In the genomic region with DNA sequence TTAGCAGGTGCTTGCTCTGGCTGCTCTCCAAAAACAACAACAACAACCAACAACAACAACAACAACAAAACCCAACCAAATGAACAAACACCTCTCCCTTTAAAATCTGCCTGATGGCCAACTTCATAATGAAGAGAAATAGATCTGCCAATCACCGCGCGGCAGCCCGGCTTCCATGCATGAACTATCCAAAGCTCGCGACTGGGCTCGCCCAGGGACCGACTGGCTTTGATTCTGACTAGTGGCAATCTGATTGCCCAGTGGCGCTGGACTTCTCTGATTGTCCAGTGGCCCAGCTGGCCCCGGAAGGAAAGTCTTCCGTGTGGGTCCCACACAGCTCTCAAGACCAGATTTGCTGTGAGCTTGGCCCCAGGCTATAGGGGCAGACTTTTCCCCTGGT, we compare ENCODE assay signal across 8 mouse cellular contexts. TPM values are rescaled to one million over a fixed set of nuclear protein-coding genes. Genes with fewer than 3 reads are reported as not detected.
A peak's percentile ranks its signal among the peaks of the same experiment; 100 is the strongest.
DNase-seq lines count a peak whose midpoint lies in the region; ATAC-seq and TF ChIP-seq lines count a peak whose summit lies in the region.

No protein-coding gene starts in this region.

- no peak overlapping the region for H3K27ac ChIP-seq in heart, embryonic 11.5 days (ENCODE audit: low read depth, low read length)
- H3K27ac ChIP-seq in brown adipose tissue, adult 24 weeks (replicated peaks; ENCODE audit: low read depth, low read length), result no peak overlapping the region
- no peak overlapping the region for H3K27ac ChIP-seq in heart, embryonic 12.5 days (ENCODE audit: poor library complexity, severe bottlenecking)
- H3K27ac ChIP-seq in kidney, postnatal 0 days, result peak overlapping the region; percentile 44; the same call in 1 of the 2 replicates
- H3K27ac ChIP-seq in stomach, embryonic 16.5 days (ENCODE audit: low read length), result peak overlapping the region; percentile 38

- H3K4me3 ChIP-seq in heart, embryonic 11.5 days (ENCODE audit: low read depth, low read length), result peak overlapping the region; percentile 42
- H3K4me3 ChIP-seq in brown adipose tissue, adult 24 weeks (ENCODE audit: insufficient read depth, low read depth, low read length), result peak overlapping the region; percentile 47
- peak overlapping the region; percentile 52 for H3K4me3 ChIP-seq in heart, embryonic 12.5 days
- peak overlapping the region; percentile 47 for H3K4me3 ChIP-seq in kidney, postnatal 0 days (replicated peaks; ENCODE audit: low read depth, low read length)
- H3K4me3 ChIP-seq in stomach, embryonic 16.5 days (replicated peaks; ENCODE audit: low read length), result peak overlapping the region; percentile 64

- peaks cover 44% of the 10 kb centered on the region for H3K27me3 ChIP-seq in heart, embryonic 11.5 days (ENCODE audit: control insufficient read depth, insufficient read depth, low read length)
- H3K27me3 ChIP-seq in heart, embryonic 12.5 days (replicated peaks), result peaks cover 78% of the 10 kb centered on the region
- H3K27me3 ChIP-seq in kidney, postnatal 0 days (ENCODE audit: insufficient read depth, low read length), result peaks cover 11% of the 10 kb centered on the region; the same call in 1 of the 2 replicates
- H3K27me3 ChIP-seq in stomach, embryonic 16.5 days (ENCODE audit: control insufficient read depth, insufficient read depth, low read length), result no peaks in the 10 kb centered on the region

- peak overlapping the region; percentile 78 for H3K4me2 ChIP-seq in heart, embryonic 11.5 days
- peak overlapping the region; percentile 92 for H3K4me2 ChIP-seq in heart, embryonic 12.5 days
- peak overlapping the region; percentile 92 for H3K4me2 ChIP-seq in kidney, postnatal 0 days (ENCODE audit: low read length)
- peak overlapping the region; percentile 100 for H3K4me2 ChIP-seq in stomach, embryonic 16.5 days (ENCODE audit: low read depth, low read length)

- H3K9ac ChIP-seq in heart, embryonic 11.5 days (ENCODE audit: low read depth, low read length), result no peak overlapping the region; the same call in 1 of the 2 replicates
- peak overlapping the region; percentile 63 for H3K9ac ChIP-seq in heart, embryonic 12.5 days
- peak overlapping the region; percentile 59 for H3K9ac ChIP-seq in kidney, postnatal 0 days (ENCODE audit: low read depth, low read length)
- peak overlapping the region; percentile 62 for H3K9ac ChIP-seq in stomach, embryonic 16.5 days (ENCODE audit: low read length)

- H3K4me1 ChIP-seq in heart, embryonic 11.5 days (ENCODE audit: control insufficient read depth, insufficient read depth, low read length), result no peaks in the 10 kb centered on the region
- H3K4me1 ChIP-seq in brown adipose tissue, adult 24 weeks (ENCODE audit: control insufficient read depth, insufficient read depth, insufficient read length, low read length), result peaks cover 2% of the 10 kb centered on the region; the same call in 1 of the 2 replicates
- H3K4me1 ChIP-seq in heart, embryonic 12.5 days (replicated peaks), result peaks cover 18% of the 10 kb centered on the region
- H3K4me1 ChIP-seq in kidney, postnatal 0 days (replicated peaks; ENCODE audit: insufficient read depth, low read length), result 0 out of 2 replicates have a peak, but pooled peaks cover 4% of the 10 kb centered on the region
- H3K4me1 ChIP-seq in stomach, embryonic 16.5 days (ENCODE audit: control insufficient read depth, insufficient read depth, low read length), result peaks cover 17% of the 10 kb centered on the region

- 6% methylated on average over 11 of the region's 11 CpGs for WGBS in heart, embryonic 11.5 days (ENCODE audit: insufficient replicate concordance)
- 2% methylated on average over 11 of the region's 11 CpGs for WGBS in heart, embryonic 12.5 days
- WGBS in kidney, postnatal 0 days, result 0% methylated on average over 11 of the region's 11 CpGs
- WGBS in stomach, embryonic 16.5 days, result 2% methylated on average over 11 of the region's 11 CpGs

- ATAC-seq in heart, embryonic 11.5 days (replicated peaks; ENCODE audit: insufficient number of reproducible peaks, low FRiP score, low TSS enrichment), result peak; percentile 1; the same call in 1 of the 2 replicates
- no peak for ATAC-seq in heart, embryonic 12.5 days (ENCODE audit: insufficient number of reproducible peaks, low FRiP score)
- ATAC-seq in kidney, postnatal 0 days (replicated peaks; ENCODE audit: low FRiP score, low read depth), result peak; percentile 31; the same call in 1 of the 2 replicates
- ATAC-seq in stomach, embryonic 16.5 days (ENCODE audit: insufficient read depth, low FRiP score), result no peak; the same call in 1 of the 2 replicates

- H3K36me3 ChIP-seq in heart, embryonic 11.5 days (ENCODE audit: control insufficient read depth, insufficient read depth, low read length), result no peaks in the 10 kb centered on the region
- H3K36me3 ChIP-seq in heart, embryonic 12.5 days, result no peaks in the 10 kb centered on the region
- no peaks in the 10 kb centered on the region for H3K36me3 ChIP-seq in kidney, postnatal 0 days (ENCODE audit: insufficient read depth, low read length)
- H3K36me3 ChIP-seq in stomach, embryonic 16.5 days (ENCODE audit: control insufficient read depth, insufficient read depth, low read length), result no peaks in the 10 kb centered on the region

- no peaks in the 10 kb centered on the region for H3K9me3 ChIP-seq in heart, embryonic 11.5 days (replicated peaks; ENCODE audit: control insufficient read depth, low read length)
- no peaks in the 10 kb centered on the region for H3K9me3 ChIP-seq in heart, embryonic 12.5 days (replicated peaks)
- H3K9me3 ChIP-seq in kidney, postnatal 0 days (replicated peaks; ENCODE audit: low read length), result no peaks in the 10 kb centered on the region
- no peaks in the 10 kb centered on the region for H3K9me3 ChIP-seq in stomach, embryonic 16.5 days (replicated peaks; ENCODE audit: control insufficient read depth, low read length)

- TF ChIP-seq CTCF in kidney, postnatal 0 days (IDR thresholded peaks at IDR 0.05; ENCODE audit: low read depth), result no peak

- DNase-seq in heart, adult 9 months (ENCODE audit: low spot score in 2 of 2), result no peak
- DNase-seq in kidney, postnatal 0 days (ENCODE audit: low spot score), result peak; percentile 59
- DNase-seq in lung, postnatal 36 days, result peak; percentile 68
- DNase-seq in spleen, postnatal 36 days (ENCODE audit: low spot score in 2 of 2), result no peak

RNA-seq across cellular contexts. Expression of a gene that starts 0.3 kb away (rescaled TPM):
- polyA plus RNA-seq in heart, embryonic 11.5 days (2014; fragmentation: Nextera tagmentation; extraction: Ambion mirVana), result 3.2 and 3.9 TPM in 2 replicates
- 2.3 and 4.2 TPM in 2 replicates for polyA plus RNA-seq in brown adipose tissue, adult 24 weeks (2012; ENCODE audit: insufficient read depth, insufficient read length, missing spikeins)
- 4.9 and 5.6 TPM in 2 replicates for polyA plus RNA-seq in heart, embryonic 12.5 days (2016; fragmentation: Nextera tagmentation; extraction: Ambion mirVana)
- polyA plus RNA-seq in kidney, postnatal 0 days (2015; fragmentation: Nextera tagmentation; extraction: Ambion mirVana), result 15.7 TPM in 2 replicates
- 22.3 and 25.4 TPM in 2 replicates for polyA plus RNA-seq in stomach, embryonic 16.5 days (2015; fragmentation: Nextera tagmentation; extraction: Ambion mirVana)

Comparison
In these comparisons a context has a peak if more than half of its experiments do, and no peak if none do; other contexts are left out.
1. ATAC-seq: peak in heart, embryonic 11.5 days (single experiment) and kidney, postnatal 0 days (single experiment); none in heart, embryonic 12.5 days (single experiment) and stomach, embryonic 16.5 days (single experiment).
2. H3K27ac ChIP-seq: peak in kidney, postnatal 0 days (single experiment) and stomach, embryonic 16.5 days (single experiment); none in heart, embryonic 11.5 days (single experiment), brown adipose tissue, adult 24 weeks (single experiment) and heart, embryonic 12.5 days (single experiment).
3. DNase-seq: peak in kidney, postnatal 0 days (single experiment) and lung, postnatal 36 days (single experiment); none in heart, adult 9 months (0 of 2) and spleen, postnatal 36 days (0 of 2).
4. Peak in every context shown above with its lines, with median percentiles within 50 percentile points of each other: H3K4me2 ChIP-seq and H3K4me3 ChIP-seq.